Mouse (Mus musculus): ENCODE data around the gene Dlgap1.

DNA sequence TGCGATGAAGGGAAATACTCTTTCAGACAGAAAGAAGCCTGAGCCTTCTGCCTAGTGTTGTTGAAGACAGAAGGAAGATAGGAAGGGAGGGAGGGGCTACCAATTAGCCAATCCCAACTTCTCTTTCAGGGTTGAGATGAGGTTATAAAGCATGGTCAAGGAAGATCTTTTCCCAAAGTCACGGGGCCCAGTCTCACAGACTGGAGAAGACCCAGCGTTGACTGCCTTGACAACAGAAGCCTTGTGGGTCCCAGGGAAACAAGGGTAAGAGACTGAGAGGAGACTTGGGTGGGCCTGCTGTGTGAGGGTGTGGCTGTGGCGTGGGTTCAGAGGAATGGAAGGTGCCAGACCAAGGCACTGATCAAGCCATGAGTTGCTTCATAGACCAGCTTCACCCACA lies 901.7 kb downstream of the Dlgap1 start:
- no peak for TF ChIP-seq CTCF (IDR thresholded peaks at IDR 0.05; ENCODE audit: low read depth)
- TF ChIP-seq EP300 (IDR thresholded peaks at IDR 0.05; ENCODE audit: low read depth), result no peak
